Mouse (Mus musculus) forebrain, embryonic 15.5 days (tissue): ENCODE data around the gene Hist1h1d. TPM values are rescaled to one million over a fixed set of nuclear protein-coding genes. Genes with fewer than 3 reads are reported as not detected.
"Not testable (repeated sequence)": the region's sequence is repeated elsewhere in the genome, so short reads cannot be mapped to it uniquely, and the experiment has no call there.

Experiments used
- ATAC-seq: fragments of 200-750 bp; cut with Nextera tagmentation; replicated peaks from 2 replicates; pipeline ENCODE4 v1.8.0; 2017; ENCODE audit warnings: mild to moderate bottlenecking, moderate TSS enrichment, moderate library complexity
- H3K27ac ChIP-seq: fragments of 300-500 bp; sonication (generic); replicated peaks from 2 replicates; pipeline ENCODE4 v1.5.1; 2015; ENCODE audit warnings: mild to moderate bottlenecking, inconsistent platforms
- H3K27me3 ChIP-seq: fragments of 300-500 bp; sonication (generic); 2 replicates; pipeline ENCODE4 v1.6.1; 2015; ENCODE audit warnings: inconsistent platforms
- H3K36me3 ChIP-seq: fragments of 300-500 bp; sonication (generic); 2 replicates; pipeline ENCODE4 v1.6.1; 2015; ENCODE audit warnings: mild to moderate bottlenecking, inconsistent platforms
- H3K4me1 ChIP-seq: fragments of 300-500 bp; sonication (generic); 2 replicates; pipeline ENCODE4 v1.6.1; 2015; ENCODE audit warnings: inconsistent platforms
- H3K4me2 ChIP-seq: fragments of 300-500 bp; sonication (generic); replicated peaks from 2 replicates; pipeline ENCODE4 v1.6.1; 2015; ENCODE audit warnings: mild to moderate bottlenecking, inconsistent platforms
- H3K4me3 ChIP-seq: fragments of 300-500 bp; sonication (generic); 2 replicates; pipeline ENCODE4 v1.5.1; 2015; ENCODE audit warnings: mild to moderate bottlenecking, inconsistent platforms
- H3K9ac ChIP-seq: fragments of 300-500 bp; sonication (generic); replicated peaks from 2 replicates; pipeline ENCODE4 v1.6.1; 2015; ENCODE audit warnings: mild to moderate bottlenecking, inconsistent platforms
- H3K9me3 ChIP-seq: fragments of 300-500 bp; sonication (generic); 2 replicates; pipeline ENCODE4 v1.6.1; 2016; ENCODE audit warnings: inconsistent platforms
- WGBS: fragments of 180-500 bp; shearing (Covaris S2); methylation state at CpG from one replicate; pipeline ENCODE4 v1.1.7; 2015; ENCODE audit warnings: mixed read lengths; 5-methylcytosine and 5-hydroxymethylcytosine counted together
- polyA plus RNA-seq: library from polyadenylated mRNA; unstranded; fragments of >200 nt; fragmentation: Nextera tagmentation; extraction: Ambion mirVana; gene quantifications from 2 replicates; pipeline ENCODE4 v1.2.1, GENCODE M21; 2015

The Hist1h1d gene
- polyA plus RNA-seq, 1 experiment from 2014 or later, result 0.25 TPM

GRCm38 (mm10) chr13:23541497-23541896 is 11.6 kb upstream of the Hist1h1d start:
- WGBS, result 83% methylated on average over 3 of the region's 3 CpGs
- Histone ChIP-seq H3K9ac (no peak overlapping the region), H3K9me3 (no peaks in the 10 kb centered on the region), H3K27ac (no peak overlapping the region), H3K4me2 (no peak overlapping the region), H3K4me3 (no peak overlapping the region), H3K27me3 (no peaks in the 10 kb centered on the region), H3K4me1 (peaks cover 18% of the 10 kb centered on the region), H3K36me3 (no peaks in the 10 kb centered on the region)
- no peak for ATAC-seq

- not testable (repeated sequence) for H3K36me3 ChIP-seq, H3K9me3 ChIP-seq, H3K27me3 ChIP-seq, ATAC-seq
- peak overlapping the region; percentile 50 for H3K4me3 ChIP-seq
- H3K4me1 ChIP-seq, result peaks cover 11% of the 10 kb centered on the region; the same call in 1 of the 2 replicates
- peak overlapping the region; percentile 86 for H3K27ac ChIP-seq
- H3K4me2 ChIP-seq, result peak overlapping the region; percentile 83
- WGBS, result 8% methylated on average over 3 of the region's 3 CpGs
- peak overlapping the region; percentile 52 for H3K9ac ChIP-seq
Observed at GRCm38 (mm10) chr13:23542225-23542980, 10.7 kb upstream of the Hist1h1d start.

GRCm38 (mm10) chr13:23542999-23543607 is 10.0 kb upstream of the Hist1h1d start, which contains the start of gene Hist1h2bh:
TSS of gene Hist1h2bh (minus strand) at chr13:23543392.
- not testable (repeated sequence) for H3K4me1 ChIP-seq, H3K36me3 ChIP-seq, H3K27me3 ChIP-seq, H3K9me3 ChIP-seq
- Histone ChIP-seq H3K4me2 (peak within 1 kb of the TSS; percentile 83), H3K9ac (peak within 1 kb of the TSS; percentile 52), H3K4me3 (peak within 1 kb of the TSS; percentile 55), H3K27ac (peak within 1 kb of the TSS; percentile 97)
- under 1% methylated on average over 42 of the region's 42 CpGs for WGBS
- ATAC-seq, result peak; percentile 93

GRCm38 (mm10) chr13:23543965-23544786 is 8.9 kb upstream of the Hist1h1d start, which contains the start of gene Hist1h3f:
TSS of gene Hist1h3f (plus strand) at chr13:23544052.
- WGBS, result under 1% methylated on average over 34 of the region's 45 CpGs
- Histone ChIP-seq H3K27me3 (no peaks in the 10 kb centered on the region), H3K4me3 (peak within 1 kb of the TSS; percentile 55), H3K9me3 (no peaks in the 10 kb centered on the region), H3K36me3 (no peaks in the 10 kb centered on the region), H3K4me2 (peak within 1 kb of the TSS; percentile 83), H3K27ac (peak within 1 kb of the TSS; percentile 97), H3K9ac (peak within 1 kb of the TSS; percentile 65), H3K4me1 (peaks cover 8% of the 10 kb centered on the region; the same call in 1 of the 2 replicates)
- peak; percentile 97 for ATAC-seq

- 0% methylated on average over 13 of the region's 14 CpGs for WGBS
- peak overlapping the region; percentile 55 for H3K4me3 ChIP-seq
Observed at GRCm38 (mm10) chr13:23544787-23545120, 8.3 kb upstream of the Hist1h1d start.

GRCm38 (mm10) chr13:23546694-23547093 is 6.4 kb upstream of the Hist1h1d start:
- peaks cover 18% of the 10 kb centered on the region for H3K4me1 ChIP-seq
- H3K4me3 ChIP-seq, result no peak overlapping the region
- H3K9me3 ChIP-seq, result no peaks in the 10 kb centered on the region
- H3K36me3 ChIP-seq, result no peaks in the 10 kb centered on the region
- H3K4me2 ChIP-seq, result no peak overlapping the region
- no peak for ATAC-seq
- H3K27me3 ChIP-seq, result no peaks in the 10 kb centered on the region
- 78% methylated on average over 5 of the region's 5 CpGs for WGBS
- no peak overlapping the region for H3K27ac ChIP-seq
- no peak overlapping the region for H3K9ac ChIP-seq

More at GRCm38 (mm10) chr13:23544787-23545120, 8.3 kb upstream of the Hist1h1d start:
- H3K4me2 ChIP-seq, result peak overlapping the region; percentile 42
- H3K27ac ChIP-seq, result peak overlapping the region; percentile 97
- H3K36me3 ChIP-seq, ATAC-seq, H3K4me1 ChIP-seq, H3K27me3 ChIP-seq, H3K9me3 ChIP-seq: not testable (repeated sequence)
- peak overlapping the region; percentile 65; the same call in 1 of the 2 replicates for H3K9ac ChIP-seq

GRCm38 (mm10) chr13:23550761-23551145 is 2.3 kb upstream of the Hist1h1d start:
- no peak for ATAC-seq
- 7% methylated on average over 3 of the region's 3 CpGs for WGBS
- H3K27me3 ChIP-seq, result no peaks in the 10 kb centered on the region
- no peaks in the 10 kb centered on the region for H3K36me3 ChIP-seq
- H3K4me2 ChIP-seq, result peak overlapping the region; percentile 63
- peak overlapping the region; percentile 93 for H3K27ac ChIP-seq
- H3K4me1 ChIP-seq, result peaks cover 30% of the 10 kb centered on the region
- H3K4me3 ChIP-seq, result peak overlapping the region; percentile 51
- no peaks in the 10 kb centered on the region for H3K9me3 ChIP-seq
- peak overlapping the region; percentile 58 for H3K9ac ChIP-seq

GRCm38 (mm10) chr13:23551146-23551834 is 1.8 kb upstream of the Hist1h1d start, which contains the start of gene Hist1h4f:
TSS of gene Hist1h4f (minus strand) at chr13:23551648.
- H3K36me3 ChIP-seq, H3K9me3 ChIP-seq, H3K27me3 ChIP-seq: not testable (repeated sequence)
- WGBS, result 0% methylated on average over 47 of the region's 47 CpGs
- peaks cover 31% of the 10 kb centered on the region for H3K4me1 ChIP-seq
- peak within 1 kb of the TSS; percentile 63 for H3K4me2 ChIP-seq
- ATAC-seq, result peak; percentile 85
- H3K4me3 ChIP-seq, result peak within 1 kb of the TSS; percentile 51
- peak within 1 kb of the TSS; percentile 93 for H3K27ac ChIP-seq
- H3K9ac ChIP-seq, result peak within 1 kb of the TSS; percentile 58

- H3K4me3 ChIP-seq, result peak overlapping the region; percentile 51
- H3K27me3 ChIP-seq, result no peaks in the 10 kb centered on the region
- peak overlapping the region; percentile 93 for H3K27ac ChIP-seq
- H3K4me1 ChIP-seq, result peaks cover 37% of the 10 kb centered on the region
- H3K9ac ChIP-seq, result peak overlapping the region; percentile 58; the same call in 1 of the 2 replicates
- ATAC-seq, result no peak
- H3K4me2 ChIP-seq, result peak overlapping the region; percentile 63
- 42% methylated on average over 8 of the region's 8 CpGs for WGBS
- no peaks in the 10 kb centered on the region for H3K36me3 ChIP-seq
- H3K9me3 ChIP-seq, result no peaks in the 10 kb centered on the region
Observed at GRCm38 (mm10) chr13:23551931-23552914, 839 bp upstream of the Hist1h1d start.

GRCm38 (mm10) chr13:23554393-23554792 is 1.3 kb downstream of the Hist1h1d start:
- Histone ChIP-seq H3K4me2 (peak overlapping the region; percentile 99), H3K9me3 (no peaks in the 10 kb centered on the region), H3K27ac (peak overlapping the region; percentile 97), H3K27me3 (no peaks in the 10 kb centered on the region), H3K36me3 (no peaks in the 10 kb centered on the region), H3K4me3 (peak overlapping the region; percentile 57), H3K9ac (peak overlapping the region; percentile 78), H3K4me1 (peaks cover 37% of the 10 kb centered on the region)
- WGBS, result 22% methylated on average over 9 of the region's 9 CpGs
- ATAC-seq, result no peak
